Mouse (Mus musculus): ENCODE data around the gene Arf1.

DNA sequence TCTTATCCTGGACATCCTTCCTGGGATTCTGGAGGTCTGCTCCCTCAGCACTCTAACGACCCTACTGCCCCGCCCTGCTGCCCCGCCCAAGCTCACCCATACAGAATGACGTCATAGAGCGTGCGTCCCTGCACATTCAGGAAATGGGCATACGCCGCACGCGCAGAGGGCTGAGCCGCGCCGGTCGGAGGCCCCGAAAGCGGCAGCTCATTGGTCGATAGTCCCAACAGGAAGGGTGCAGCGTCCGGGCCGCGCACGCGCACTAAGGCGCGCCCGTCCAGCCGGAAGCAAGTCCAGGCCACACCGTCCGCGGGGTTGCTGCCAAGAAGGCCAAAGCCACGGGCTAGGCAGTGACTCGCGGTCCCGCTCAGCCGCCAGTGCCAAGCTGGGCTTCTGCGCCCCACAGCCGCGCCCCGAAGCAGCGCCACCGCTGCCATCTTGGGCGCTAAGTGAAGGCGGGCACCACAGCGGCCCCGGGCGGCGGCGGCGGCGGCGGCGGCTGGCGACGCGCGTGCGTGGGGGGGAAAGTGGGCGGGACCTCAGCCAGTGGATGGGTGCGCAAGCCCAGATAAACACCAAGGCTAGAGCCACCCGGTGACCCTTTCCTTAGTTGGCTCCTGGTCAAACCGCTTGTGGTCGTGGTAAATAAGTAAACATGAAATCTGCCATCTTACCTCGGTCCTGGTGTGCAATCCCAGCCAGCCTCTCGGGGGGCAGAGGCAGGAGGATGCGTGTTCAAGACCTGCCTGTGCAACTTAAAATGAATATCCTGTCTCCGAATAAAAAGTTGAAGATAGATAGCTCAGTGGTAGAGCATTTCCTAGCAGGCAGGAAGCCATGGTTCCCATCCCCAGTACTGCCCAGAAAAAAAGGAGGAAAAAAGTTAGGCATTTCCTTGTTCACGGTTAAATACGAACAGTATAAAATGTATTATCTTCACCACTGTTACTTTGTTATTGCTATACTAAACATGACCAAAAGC is 64.5 kb downstream of the Arf1 start, which contains the start of gene Iba57:
- TF ChIP-seq POLR2A (IDR thresholded peaks at IDR 0.05; ENCODE audit: low read depth, low read length): peak; percentile 60; the same call in 1 of the 2 replicates
- TF ChIP-seq CTCF (IDR thresholded peaks at IDR 0.05; ENCODE audit: extremely low read depth, insufficient read length, insufficient replicate concordance, low read depth, low read length): no peak

Measured in small intestine, adult 2 months (tissue).